Mouse (Mus musculus): Measurements from ENCODE around the gene Gm29644. TPM values are rescaled to one million over a fixed set of nuclear protein-coding genes. Genes with fewer than 3 reads are reported as not detected.
"Not testable (repeated sequence)": the region's sequence is repeated elsewhere in the genome, so short reads cannot be mapped to it uniquely, and the experiment has no call there.

Gm29644 gene
- not detected in 2 replicates for total RNA-seq (2014; rRNA removed)
- polyA plus RNA-seq (2015; fragmentation: Nextera tagmentation; extraction: Ambion mirVana) = not detected in 2 replicates

DNA sequence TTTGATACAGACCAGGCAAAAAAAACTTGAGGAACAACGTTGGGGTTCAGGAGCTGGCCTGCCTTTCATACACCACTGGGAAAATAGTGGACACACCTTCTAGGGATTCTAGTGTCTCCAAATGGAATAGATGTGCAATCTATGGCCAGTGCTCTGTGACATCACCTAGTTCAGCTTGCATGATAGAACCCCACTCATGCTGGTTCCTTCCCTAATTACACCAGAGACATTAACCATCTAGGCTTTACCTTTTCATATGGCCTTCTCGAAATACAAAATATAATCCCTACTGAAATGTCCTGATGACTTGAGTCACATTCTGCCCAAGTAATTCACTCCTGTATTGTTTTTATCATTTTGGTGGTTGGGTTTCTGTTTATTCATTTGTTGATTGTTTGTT, at the start of gene Gm29644, which contains the start of gene Gm29423:
Gene Gm29644 (minus strand): TSS at position 157 of the 400 bp plus-strand sequence.
Gene Gm29423 (minus strand): TSS at position 101 of the 400 bp plus-strand sequence.
- not testable (repeated sequence) for H3K27me3 ChIP-seq (ENCODE audit: insufficient read depth, low read length); H3K4me3 ChIP-seq (ENCODE audit: low read length); H3K9me3 ChIP-seq (ENCODE audit: low read length); ATAC-seq; H3K4me1 ChIP-seq (ENCODE audit: insufficient read depth, low read length); H3K9ac ChIP-seq (replicated peaks; ENCODE audit: low read length); H3K4me2 ChIP-seq (ENCODE audit: low read depth, low read length); H3K36me3 ChIP-seq (ENCODE audit: insufficient read depth, low read length); DNase-seq (ENCODE audit: low spot score); H3K27ac ChIP-seq
- no CpG with 5 or more reads among the region's 2 CpGs for WGBS

GRCm38 (mm10) chrY:70273542-70273941, 29.6 kb downstream of the Gm29644 start, which contains the start of gene Gm21118:
Gm21118 (minus strand) TSS chrY:70273642.
- H3K4me1 ChIP-seq (ENCODE audit: insufficient read depth, low read length); H3K4me3 ChIP-seq (ENCODE audit: low read length); H3K9ac ChIP-seq (replicated peaks; ENCODE audit: low read length); H3K27ac ChIP-seq; H3K27me3 ChIP-seq (ENCODE audit: insufficient read depth, low read length); H3K36me3 ChIP-seq (ENCODE audit: insufficient read depth, low read length); H3K9me3 ChIP-seq (ENCODE audit: low read length); H3K4me2 ChIP-seq (ENCODE audit: low read depth, low read length); ATAC-seq; DNase-seq (ENCODE audit: low spot score): not testable (repeated sequence)
- WGBS = no CpG with 5 or more reads among the region's 4 CpGs

Other genes with a start within 250 kb of the Gm29644 start
- not detected in 2 replicates for gene Gm21118, start 29.7 kb downstream of the Gm29644 start, total RNA-seq (2014; rRNA removed)
- not detected in 2 replicates for gene Gm21118, start 29.7 kb downstream of the Gm29644 start, polyA plus RNA-seq (2015; fragmentation: Nextera tagmentation; extraction: Ambion mirVana)
- gene Gm29423, start 56 bp downstream of the Gm29644 start, total RNA-seq (2014; rRNA removed) = not detected in 2 replicates
- gene Gm29423, start 56 bp downstream of the Gm29644 start, polyA plus RNA-seq (2015; fragmentation: Nextera tagmentation; extraction: Ambion mirVana) = not detected in 2 replicates
- gene Gm20888, start 138.5 kb upstream of the Gm29644 start, total RNA-seq (2014; rRNA removed) = not detected in 2 replicates
- gene Gm20888, start 138.5 kb upstream of the Gm29644 start, polyA plus RNA-seq (2015; fragmentation: Nextera tagmentation; extraction: Ambion mirVana) = not detected in 2 replicates

Data from hindbrain, postnatal 0 days (tissue).